Mouse (Mus musculus): ENCODE results near the gene Rilpl1. TPM values are rescaled to one million over a fixed set of nuclear protein-coding genes. Genes with fewer than 3 reads are reported as not detected.
A peak's percentile ranks its signal among the peaks of the same experiment; 100 is the strongest.

Rilpl1 gene
- polyA plus RNA-seq, 1 experiment, result 22.7 TPM

GRCm38 (mm10) chr5:124485654-124486053, 45.5 kb downstream of the Rilpl1 start:
- Histone ChIP-seq H3K4me3 (replicated peaks; ENCODE audit: insufficient read depth, low read depth, low read length) (no peak overlapping the region), H3K27me3 (ENCODE audit: control insufficient read depth, insufficient read depth, low read length) (no peaks in the 10 kb centered on the region), H3K4me1 (ENCODE audit: control insufficient read depth, insufficient read depth, low read length) (no peaks in the 10 kb centered on the region; the same call in 1 of the 2 replicates), H3K27ac (ENCODE audit: insufficient read depth, low read length) (no peak overlapping the region)
- TF ChIP-seq POLR2A (IDR thresholded peaks at IDR 0.05; ENCODE audit: borderline replicate concordance, insufficient read depth, low read length), result no peak
- no peak for TF ChIP-seq CTCF (IDR thresholded peaks at IDR 0.05; ENCODE audit: borderline replicate concordance, insufficient read depth, low read depth, low read length)
- 73% methylated on average over 5 of the region's 5 CpGs for WGBS
- no peak for DNase-seq

DNA sequence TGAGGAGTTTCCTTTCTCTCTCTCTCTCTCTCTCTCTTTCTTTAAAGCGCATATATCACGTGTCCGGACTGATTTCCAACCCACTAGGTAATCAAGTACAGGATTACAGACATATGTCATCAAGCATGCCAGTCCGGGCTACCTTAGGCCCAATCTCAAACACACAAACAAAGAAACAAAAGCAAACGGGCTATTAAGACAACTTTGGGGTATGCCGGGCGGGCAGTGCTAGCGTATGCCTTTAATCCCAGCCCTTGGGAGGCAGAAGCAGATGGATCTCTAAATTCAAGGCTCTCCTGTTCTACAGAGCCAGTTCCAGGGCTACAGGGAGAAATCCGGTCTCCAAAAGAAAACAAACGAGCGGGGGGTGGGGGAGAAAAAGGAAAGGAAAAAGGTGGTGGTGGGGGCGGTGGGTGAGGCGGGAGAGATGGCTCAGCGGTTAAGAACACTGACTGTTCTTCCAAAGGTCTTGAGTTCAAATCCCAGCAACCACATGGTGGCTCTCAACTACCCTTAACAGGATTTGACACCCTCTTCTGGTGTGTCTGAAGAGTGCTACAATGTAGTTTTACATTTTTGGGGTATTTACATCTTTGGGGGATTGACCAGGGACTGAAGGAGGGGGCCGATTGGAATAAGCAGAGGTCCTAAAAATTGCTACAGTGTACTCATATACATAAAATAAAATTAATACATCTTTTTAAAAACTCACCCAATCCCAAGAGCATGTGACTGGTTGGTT, 47.4 kb downstream of the Rilpl1 start:
- no peaks in the 10 kb centered on the region for H3K27me3 ChIP-seq (ENCODE audit: control insufficient read depth, insufficient read depth, low read length)
- DNase-seq, result no peak
- peak overlapping the region; percentile 80 for H3K4me3 ChIP-seq (replicated peaks; ENCODE audit: insufficient read depth, low read depth, low read length)
- H3K27ac ChIP-seq (ENCODE audit: insufficient read depth, low read length), result peak overlapping the region; percentile 62
- H3K4me1 ChIP-seq (ENCODE audit: control insufficient read depth, insufficient read depth, low read length), result no peaks in the 10 kb centered on the region
- TF ChIP-seq POLR2A (IDR thresholded peaks at IDR 0.05; ENCODE audit: borderline replicate concordance, insufficient read depth, low read length) (no peak), CTCF (IDR thresholded peaks at IDR 0.05; ENCODE audit: borderline replicate concordance, insufficient read depth, low read depth, low read length) (no peak)
- 7% methylated on average over 15 of the region's 15 CpGs for WGBS

- DNase-seq, result peak; percentile 89 to 95
- H3K4me1 ChIP-seq (ENCODE audit: control insufficient read depth, insufficient read depth, low read length), result no peaks in the 10 kb centered on the region
- TF ChIP-seq CTCF (IDR thresholded peaks at IDR 0.05; ENCODE audit: borderline replicate concordance, insufficient read depth, low read depth, low read length) (no peak), POLR2A (IDR thresholded peaks at IDR 0.05; ENCODE audit: borderline replicate concordance, insufficient read depth, low read length) (peak; percentile 52; the same call in 1 of the 2 replicates)
- H3K27ac ChIP-seq (ENCODE audit: insufficient read depth, low read length), result peak within 1 kb of the TSS; percentile 62
- peak within 1 kb of the TSS; percentile 80 for H3K4me3 ChIP-seq (replicated peaks; ENCODE audit: insufficient read depth, low read depth, low read length)
- under 1% methylated on average over 47 of the region's 48 CpGs for WGBS
- H3K27me3 ChIP-seq (ENCODE audit: control insufficient read depth, insufficient read depth, low read length), result no peaks in the 10 kb centered on the region
These were observed 48.1 kb downstream of the Rilpl1 start, which contains the start of gene Snrnp35 for GRCm38 (mm10) chr5:124482966-124483654. Gene Snrnp35, plus strand, starts transcription at chr5:124483134.

- 1% methylated on average over 13 of the region's 13 CpGs for WGBS
- Histone ChIP-seq H3K27ac (ENCODE audit: insufficient read depth, low read length) (peak overlapping the region; percentile 49), H3K4me3 (replicated peaks; ENCODE audit: insufficient read depth, low read depth, low read length) (peak overlapping the region; percentile 80), H3K4me1 (ENCODE audit: control insufficient read depth, insufficient read depth, low read length) (no peaks in the 10 kb centered on the region), H3K27me3 (ENCODE audit: control insufficient read depth, insufficient read depth, low read length) (no peaks in the 10 kb centered on the region)
- DNase-seq, result peak; percentile 57 to 61
- TF ChIP-seq CTCF (IDR thresholded peaks at IDR 0.05; ENCODE audit: borderline replicate concordance, insufficient read depth, low read depth, low read length) (no peak), POLR2A (IDR thresholded peaks at IDR 0.05; ENCODE audit: borderline replicate concordance, insufficient read depth, low read length) (no peak)
These were observed 48.7 kb downstream of the Rilpl1 start for GRCm38 (mm10) chr5:124482436-124482965.

DNA sequence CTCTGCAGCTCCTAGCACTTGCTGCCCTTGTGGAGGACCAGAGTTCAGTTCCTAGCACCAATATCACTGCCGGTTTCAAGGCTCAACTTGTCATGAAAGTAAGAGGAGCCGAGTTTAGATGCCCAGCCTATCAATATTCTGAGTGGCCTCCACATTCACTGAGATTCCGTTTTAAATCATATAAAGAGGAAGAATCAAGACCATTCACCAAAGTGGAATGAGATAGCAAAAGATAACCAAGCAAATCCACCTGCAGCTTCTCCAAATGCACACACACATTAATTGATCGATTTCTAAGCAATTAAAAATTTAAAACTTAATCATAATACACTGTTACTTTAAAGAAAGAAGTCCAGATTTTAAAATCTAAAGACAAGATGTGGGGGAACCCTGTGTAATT, 49.5 kb downstream of the Rilpl1 start:
- Histone ChIP-seq H3K4me1 (ENCODE audit: control insufficient read depth, insufficient read depth, low read length) (no peaks in the 10 kb centered on the region), H3K27me3 (ENCODE audit: control insufficient read depth, insufficient read depth, low read length) (no peaks in the 10 kb centered on the region), H3K27ac (ENCODE audit: insufficient read depth, low read length) (no peak overlapping the region), H3K4me3 (replicated peaks; ENCODE audit: insufficient read depth, low read depth, low read length) (no peak overlapping the region)
- DNase-seq, result no peak
- 88% methylated on average over 4 of the region's 4 CpGs for WGBS
- TF ChIP-seq POLR2A (IDR thresholded peaks at IDR 0.05; ENCODE audit: borderline replicate concordance, insufficient read depth, low read length) (no peak), CTCF (IDR thresholded peaks at IDR 0.05; ENCODE audit: borderline replicate concordance, insufficient read depth, low read depth, low read length) (no peak)

GRCm38 (mm10) chr5:124480119-124480518, 51.1 kb downstream of the Rilpl1 start:
- Histone ChIP-seq H3K27ac (ENCODE audit: insufficient read depth, low read length) (no peak overlapping the region), H3K27me3 (ENCODE audit: control insufficient read depth, insufficient read depth, low read length) (no peaks in the 10 kb centered on the region), H3K4me3 (replicated peaks; ENCODE audit: insufficient read depth, low read depth, low read length) (no peak overlapping the region), H3K4me1 (ENCODE audit: control insufficient read depth, insufficient read depth, low read length) (peaks cover 4% of the 10 kb centered on the region)
- WGBS, result 64% methylated on average over 4 of the region's 4 CpGs
- DNase-seq, result no peak
- no peak for TF ChIP-seq POLR2A (IDR thresholded peaks at IDR 0.05; ENCODE audit: borderline replicate concordance, insufficient read depth, low read length)
- TF ChIP-seq CTCF (IDR thresholded peaks at IDR 0.05; ENCODE audit: borderline replicate concordance, insufficient read depth, low read depth, low read length), result no peak

DNA sequence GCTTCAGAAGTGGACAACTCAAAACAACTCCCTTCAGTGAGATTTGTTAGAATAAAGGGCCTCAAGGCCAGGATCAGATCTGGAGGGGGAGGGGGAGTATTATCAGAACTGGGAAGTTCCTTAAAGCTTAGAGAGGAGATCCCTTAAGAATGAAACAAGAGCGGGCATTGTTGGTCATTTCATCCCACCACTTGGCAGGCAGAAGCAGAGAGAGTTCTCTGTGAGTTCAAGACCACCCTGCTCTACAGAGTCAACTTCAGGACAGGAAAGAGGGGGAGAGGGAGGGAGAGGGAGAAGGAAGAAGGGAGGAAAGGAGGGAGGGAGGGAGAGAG, 52.4 kb downstream of the Rilpl1 start:
- 81% methylated on average over 1 of the region's 1 CpGs for WGBS
- TF ChIP-seq CTCF (IDR thresholded peaks at IDR 0.05; ENCODE audit: borderline replicate concordance, insufficient read depth, low read depth, low read length), result no peak
- TF ChIP-seq POLR2A (IDR thresholded peaks at IDR 0.05; ENCODE audit: borderline replicate concordance, insufficient read depth, low read length), result no peak
- no peak for DNase-seq
- Histone ChIP-seq H3K4me1 (ENCODE audit: control insufficient read depth, insufficient read depth, low read length) (peaks cover 5% of the 10 kb centered on the region), H3K27me3 (ENCODE audit: control insufficient read depth, insufficient read depth, low read length) (no peaks in the 10 kb centered on the region), H3K27ac (ENCODE audit: insufficient read depth, low read length) (0 out of 2 replicates have a peak overlapping the region, but pooled peaks have one; percentile 6), H3K4me3 (replicated peaks; ENCODE audit: insufficient read depth, low read depth, low read length) (no peak overlapping the region)
